Mouse (Mus musculus) C2C12 (cell line): ENCODE measurements at regions not wholly inside any gene's neighbourhood (a gene's known extent, or its start where the extent isn't known, plus 50 kb on each side); places are given as distances from the start of the nearest gene placed in this dataset.

Experiments
- H3K27me3 ChIP-seq: one replicate; pipeline ENCODE4 v1.6.1; 2011; ENCODE audit not compliant: control insufficient read depth, insufficient read depth, insufficient read length
- H3K36me3 ChIP-seq: one replicate; pipeline ENCODE4 v1.6.1; 2011; ENCODE audit not compliant: control insufficient read depth, insufficient read depth
- H3K4me3 ChIP-seq: one replicate; pipeline ENCODE4 v1.5.1; 2011; ENCODE audit warnings: mild to moderate bottlenecking, control low read depth; ENCODE audit not compliant: poor library complexity, insufficient read depth, severe bottlenecking
- H3K79me2 ChIP-seq: one replicate; pipeline ENCODE4 v1.6.1; 2011; ENCODE audit not compliant: control insufficient read depth, insufficient read depth
- H3K79me3 ChIP-seq: one replicate; pipeline ENCODE4 v1.6.1; 2011; ENCODE audit warnings: low read depth, control low read depth
- H3ac ChIP-seq: one replicate; pipeline ENCODE3; 2011; ENCODE audit warnings: low read depth; ENCODE audit not compliant: control insufficient read depth, insufficient read length
- CEBPB ChIP-seq: IDR thresholded peaks from one replicate; pipeline ENCODE4 v1.6.1; 2011; ENCODE audit warnings: low read depth, mild to moderate bottlenecking, control low read depth, moderate library complexity
- CTCF ChIP-seq: IDR thresholded peaks from one replicate; pipeline ENCODE4 v1.5.1; 2011; ENCODE audit not compliant: control insufficient read depth, insufficient read depth, insufficient read length
- FOSL1 ChIP-seq: IDR thresholded peaks from one replicate; pipeline ENCODE4 v1.8.0; 2011; ENCODE audit warnings: mild to moderate bottlenecking, low read length; ENCODE audit not compliant: poor library complexity, insufficient read depth, severe bottlenecking
- MAX ChIP-seq: IDR thresholded peaks from one replicate; pipeline ENCODE4 v1.6.1; 2011; ENCODE audit warnings: mild to moderate bottlenecking, control low read depth
- MYOD1 ChIP-seq: IDR thresholded peaks from one replicate; pipeline ENCODE4 v1.6.1; 2011; ENCODE audit warnings: low read depth; ENCODE audit not compliant: control insufficient read depth, insufficient read length
- MYOG ChIP-seq: IDR thresholded peaks from one replicate; pipeline ENCODE4 v1.6.1; 2011; ENCODE audit not compliant: control insufficient read depth, insufficient read length; ENCODE audit errors: extremely low read depth
- USF1 ChIP-seq: IDR thresholded peaks from one replicate; pipeline ENCODE4 v1.6.1; 2011; ENCODE audit warnings: low read depth, mild to moderate bottlenecking, control low read depth, moderate library complexity

DNA sequence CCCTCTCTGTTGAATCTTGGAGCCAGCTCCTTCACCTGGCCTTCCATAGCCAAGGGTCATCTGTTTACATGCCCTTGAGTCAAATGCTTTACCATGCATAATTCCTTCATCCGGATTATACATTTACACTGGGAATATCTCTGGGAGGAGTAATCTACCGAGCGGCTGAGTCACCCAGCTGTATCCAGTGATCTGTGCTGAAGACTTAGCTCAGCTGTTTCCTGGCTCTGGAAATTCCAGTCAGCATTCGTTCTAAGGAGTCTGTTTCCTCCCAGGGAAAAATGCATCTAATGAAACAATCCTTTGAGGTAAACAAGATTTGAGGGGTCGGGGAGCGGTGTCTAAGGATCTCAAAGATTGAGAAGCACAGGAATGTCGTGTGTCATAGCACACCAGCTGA, 276.9 kb downstream of the Rps24 start:
- Histone ChIP-seq H3K27me3 (peaks cover 28% of the 10 kb centered on the region), H3K4me3 (no peak overlapping the region), H3K36me3 (no peaks in the 10 kb centered on the region), H3ac (no peak overlapping the region), H3K79me3 (no peaks in the 10 kb centered on the region), H3K79me2 (no peaks in the 10 kb centered on the region)
- TF ChIP-seq MAX (no peak), MYOG (no peak), CEBPB (no peak), CTCF (no peak), FOSL1 (no peak), MYOD1 (no peak), USF1 (no peak)

DNA sequence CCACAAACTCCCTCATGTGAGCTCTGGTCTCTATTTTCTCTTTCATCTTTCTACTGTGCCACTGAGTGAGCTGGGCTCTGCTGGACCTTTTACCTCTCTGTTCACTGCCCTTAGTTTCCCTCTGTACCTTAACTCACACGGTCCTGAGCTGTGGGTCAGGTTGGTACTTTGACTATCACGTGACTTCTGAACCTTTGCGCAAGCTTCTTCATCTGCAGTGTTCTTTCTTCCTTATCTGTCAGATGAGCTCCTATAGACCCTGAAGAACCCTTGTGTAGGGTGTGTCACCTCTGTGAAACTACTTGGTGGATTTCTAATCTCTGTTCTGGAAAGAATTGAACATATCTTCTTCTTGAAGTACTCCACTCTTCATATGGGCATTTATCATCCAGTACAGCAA, 279.3 kb downstream of the Rps24 start:
- no peaks in the 10 kb centered on the region for H3K36me3 ChIP-seq
- H3ac ChIP-seq = no peak overlapping the region
- no peak overlapping the region for H3K4me3 ChIP-seq
- no peaks in the 10 kb centered on the region for H3K79me2 ChIP-seq
- TF ChIP-seq USF1 = no peak
- TF ChIP-seq FOSL1 = no peak
- no peak for TF ChIP-seq MYOG
- TF ChIP-seq MYOD1 = no peak
- TF ChIP-seq CTCF = no peak
- no peak for TF ChIP-seq MAX
- TF ChIP-seq CEBPB = no peak
- H3K79me3 ChIP-seq = no peaks in the 10 kb centered on the region
- peaks cover 28% of the 10 kb centered on the region for H3K27me3 ChIP-seq

DNA sequence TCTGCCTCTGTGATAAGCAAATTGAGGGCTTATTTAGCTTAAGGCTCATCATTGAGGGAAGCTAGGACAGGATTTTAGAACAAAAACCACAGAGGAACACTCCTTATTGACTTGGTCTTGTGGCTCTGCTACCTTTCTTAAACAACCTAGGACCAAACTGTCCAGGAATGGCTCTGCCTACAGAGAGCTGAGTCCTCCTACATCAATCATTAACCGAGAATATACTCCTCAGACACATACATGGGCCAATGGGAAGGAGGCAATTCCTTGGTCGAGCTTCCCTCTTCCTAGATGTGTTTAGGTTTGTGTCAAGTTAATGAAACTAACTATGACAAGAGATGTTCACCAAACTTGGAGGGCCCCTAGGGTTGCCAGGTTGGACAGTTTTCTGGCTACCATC, 279.8 kb downstream of the Rps24 start:
- TF ChIP-seq MYOG (no peak), USF1 (no peak), FOSL1 (no peak), CTCF (no peak), CEBPB (no peak), MYOD1 (no peak), MAX (no peak)
- Histone ChIP-seq H3ac (no peak overlapping the region), H3K36me3 (no peaks in the 10 kb centered on the region), H3K27me3 (peaks cover 26% of the 10 kb centered on the region), H3K79me2 (no peaks in the 10 kb centered on the region), H3K79me3 (no peaks in the 10 kb centered on the region), H3K4me3 (no peak overlapping the region)

DNA sequence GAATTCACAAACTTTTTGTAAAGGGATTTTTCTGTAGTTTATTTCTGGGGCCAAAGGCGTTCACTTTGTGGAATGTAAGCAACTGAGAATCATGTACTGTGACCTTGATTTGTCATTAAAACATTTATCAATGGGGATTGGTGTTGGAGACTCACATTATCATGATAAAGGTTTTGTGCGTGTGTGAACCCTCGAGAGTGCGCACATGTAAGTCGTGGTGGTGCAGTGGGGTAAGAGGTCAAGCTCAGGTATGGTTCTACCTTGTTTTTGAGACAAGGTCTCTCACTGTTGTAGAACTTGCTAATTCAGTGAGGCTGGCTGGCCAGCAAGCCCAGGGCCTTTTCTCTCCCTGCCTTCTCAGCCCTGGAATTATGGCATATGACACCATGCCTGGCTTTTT, 280.4 kb downstream of the Rps24 start:
- Histone ChIP-seq H3K4me3 (no peak overlapping the region), H3K79me3 (no peaks in the 10 kb centered on the region), H3K36me3 (no peaks in the 10 kb centered on the region), H3ac (no peak overlapping the region), H3K27me3 (peaks cover 26% of the 10 kb centered on the region), H3K79me2 (no peaks in the 10 kb centered on the region)
- TF ChIP-seq CTCF (no peak), FOSL1 (no peak), CEBPB (no peak)

DNA sequence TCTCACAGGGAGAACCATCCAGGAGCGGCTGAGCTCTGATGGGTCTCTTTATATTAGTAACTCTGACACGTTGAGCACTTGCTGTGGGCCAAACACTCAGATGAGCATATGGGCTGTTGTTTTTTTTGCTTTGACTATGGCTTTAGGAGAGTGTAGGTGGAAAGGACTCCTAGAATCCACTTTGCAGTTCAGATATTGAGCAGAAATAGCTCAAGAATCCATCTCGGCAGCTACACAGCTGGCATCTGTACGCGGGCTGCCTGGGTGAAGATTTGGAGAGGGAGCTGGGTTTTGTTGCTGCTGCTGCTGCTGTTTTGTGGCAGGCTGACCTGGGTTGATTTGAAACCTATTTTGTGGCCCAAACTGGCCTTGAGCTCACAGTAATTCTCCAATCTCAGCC, 281.0 kb downstream of the Rps24 start:
- Histone ChIP-seq H3ac (no peak overlapping the region), H3K79me3 (no peaks in the 10 kb centered on the region)
- no peak for TF ChIP-seq MAX

DNA sequence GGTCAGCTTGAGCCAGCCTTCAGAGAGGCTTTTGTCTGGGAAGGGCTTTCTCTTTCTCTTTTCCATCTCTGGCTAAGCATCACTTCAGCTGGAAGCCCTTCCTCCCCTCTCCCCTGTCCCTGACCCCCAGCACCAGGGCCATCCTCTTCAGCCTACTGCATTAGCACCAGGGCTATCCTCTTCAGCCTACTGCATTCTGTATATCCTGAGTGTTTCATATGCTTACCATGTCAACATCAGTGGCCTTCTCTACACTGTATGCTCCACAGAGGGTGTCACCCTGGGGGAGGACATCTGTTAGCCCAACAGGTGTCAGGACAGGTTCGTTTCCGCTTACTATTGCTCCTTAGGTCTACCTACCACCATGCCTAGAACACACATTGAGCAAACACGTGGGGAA, 282.5 kb downstream of the Rps24 start:
- TF ChIP-seq USF1 = no peak
- TF ChIP-seq MYOG = no peak
- no peak for TF ChIP-seq CTCF
- TF ChIP-seq CEBPB = no peak
- no peak for TF ChIP-seq MYOD1
- TF ChIP-seq MAX = no peak
- no peak for TF ChIP-seq FOSL1
- H3K79me3 ChIP-seq = no peaks in the 10 kb centered on the region
- no peak overlapping the region for H3K4me3 ChIP-seq

More for the DNA sequence above, 281.0 kb downstream of the Rps24 start:
- Histone ChIP-seq H3K27me3 (peaks cover 27% of the 10 kb centered on the region), H3K79me2 (no peaks in the 10 kb centered on the region), H3K36me3 (no peaks in the 10 kb centered on the region), H3K4me3 (no peak overlapping the region)

More for the DNA sequence above, 282.5 kb downstream of the Rps24 start:
- Histone ChIP-seq H3ac (no peak overlapping the region), H3K79me2 (no peaks in the 10 kb centered on the region), H3K36me3 (no peaks in the 10 kb centered on the region), H3K27me3 (peaks cover 27% of the 10 kb centered on the region)
